Mouse (Mus musculus): ENCODE results near the gene Spaca4.

Spaca4 gene

GRCm38 (mm10) chr7:45712022-45712757, 13.4 kb downstream of the Spaca4 start:
- no peak for DNase-seq (ENCODE audit: low read depth, low spot score)

- no peak for DNase-seq (ENCODE audit: low read depth, low spot score)
Observed at GRCm38 (mm10) chr7:45711316-45712021, 14.1 kb downstream of the Spaca4 start.

- DNase-seq (ENCODE audit: low read depth, low spot score), result no peak
Observed at GRCm38 (mm10) chr7:45710477-45711191, 15.0 kb downstream of the Spaca4 start.

- no peak for DNase-seq (ENCODE audit: low read depth, low spot score)
Observed at GRCm38 (mm10) chr7:45709677-45710355, 15.8 kb downstream of the Spaca4 start.

- no peak for DNase-seq (ENCODE audit: low read depth, low spot score)
Observed at GRCm38 (mm10) chr7:45709036-45709435, 16.6 kb downstream of the Spaca4 start.

GRCm38 (mm10) chr7:45708221-45708761, 17.3 kb downstream of the Spaca4 start:
- DNase-seq (ENCODE audit: low read depth, low spot score), result no peak

GRCm38 (mm10) chr7:45707375-45707967, 18.1 kb downstream of the Spaca4 start:
- peak; percentile 89 for DNase-seq (ENCODE audit: low read depth, low spot score)

GRCm38 (mm10) chr7:45706721-45707241, 18.8 kb downstream of the Spaca4 start:
- DNase-seq (ENCODE audit: low read depth, low spot score), result no peak

GRCm38 (mm10) chr7:45705873-45706281, 19.7 kb downstream of the Spaca4 start:
- DNase-seq (ENCODE audit: low read depth, low spot score), result no peak

GRCm38 (mm10) chr7:45705443-45705864, 20.2 kb downstream of the Spaca4 start:
- no peak for DNase-seq (ENCODE audit: low read depth, low spot score)

GRCm38 (mm10) chr7:45704730-45705442, 20.7 kb downstream of the Spaca4 start, which contains the start of gene Dbp:
TSS of gene Dbp (plus strand) at chr7:45705088.
- peak; percentile 98 for DNase-seq (ENCODE audit: low read depth, low spot score)

GRCm38 (mm10) chr7:45704046-45704559, 21.5 kb downstream of the Spaca4 start:
- no peak for DNase-seq (ENCODE audit: low read depth, low spot score)

- no peak for DNase-seq (ENCODE audit: low read depth, low spot score)
Observed at GRCm38 (mm10) chr7:45703521-45704033, 22.0 kb downstream of the Spaca4 start.

GRCm38 (mm10) chr7:45702809-45703520, 22.6 kb downstream of the Spaca4 start:
- DNase-seq (ENCODE audit: low read depth, low spot score), result no peak

- DNase-seq (ENCODE audit: low read depth, low spot score), result no peak
Observed at GRCm38 (mm10) chr7:45702316-45702715, 23.3 kb downstream of the Spaca4 start.

- no peak for DNase-seq (ENCODE audit: low read depth, low spot score)
Observed at GRCm38 (mm10) chr7:45701607-45702006, 24.0 kb downstream of the Spaca4 start.

GRCm38 (mm10) chr7:45701072-45701471, 24.5 kb downstream of the Spaca4 start:
- no peak for DNase-seq (ENCODE audit: low read depth, low spot score)

- DNase-seq (ENCODE audit: low read depth, low spot score), result no peak
Observed at GRCm38 (mm10) chr7:45700301-45701015, 25.2 kb downstream of the Spaca4 start.

Data from embryo, embryonic 11.5 days (tissue).